Mouse (Mus musculus) liver, embryonic 15.5 days (tissue): Measurements from ENCODE around the gene Mapk8ip1. TPM values are rescaled to one million over a fixed set of nuclear protein-coding genes. Genes with fewer than 3 reads are reported as not detected.
A peak's percentile ranks its signal among the peaks of the same experiment; 100 is the strongest.

Experiments
- ATAC-seq: fragments of 200-750 bp; cut with Nextera tagmentation; 2 replicates; pipeline ENCODE4 v1.8.0; 2017; ENCODE audit warnings: moderate number of reproducible peaks, mild to moderate bottlenecking, moderate library complexity; ENCODE audit not compliant: insufficient read depth
- H3K27ac ChIP-seq: fragments of 300-500 bp; sonication (generic); replicated peaks from 2 replicates; pipeline ENCODE4 v1.5.1; 2015; ENCODE audit warnings: mild to moderate bottlenecking, inconsistent platforms
- H3K27me3 ChIP-seq: fragments of 300-500 bp; sonication (generic); 2 replicates; pipeline ENCODE4 v1.6.1; 2015; ENCODE audit warnings: mild to moderate bottlenecking, inconsistent platforms
- H3K36me3 ChIP-seq: fragments of 300-500 bp; sonication (generic); replicated peaks from 2 replicates; pipeline ENCODE4 v1.6.1; 2015; ENCODE audit warnings: moderate library complexity, mild to moderate bottlenecking, inconsistent platforms
- H3K4me1 ChIP-seq: fragments of 300-500 bp; sonication (generic); replicated peaks from 2 replicates; pipeline ENCODE4 v1.6.1; 2015; ENCODE audit warnings: inconsistent platforms
- H3K4me2 ChIP-seq: fragments of 300-500 bp; sonication (generic); 2 replicates; pipeline ENCODE4 v1.6.1; 2015; ENCODE audit warnings: moderate library complexity, mild to moderate bottlenecking, inconsistent platforms
- H3K4me3 ChIP-seq: fragments of 300-500 bp; sonication (generic); replicated peaks from 2 replicates; pipeline ENCODE4 v1.5.1; 2015; ENCODE audit warnings: mild to moderate bottlenecking, inconsistent platforms
- H3K9ac ChIP-seq: fragments of 300-500 bp; sonication (generic); 2 replicates; pipeline ENCODE4 v1.6.1; 2015; ENCODE audit warnings: moderate library complexity, mild to moderate bottlenecking, inconsistent platforms
- H3K9me3 ChIP-seq: fragments of 300-500 bp; sonication (generic); replicated peaks from 2 replicates; pipeline ENCODE4 v1.6.1; 2016; ENCODE audit warnings: inconsistent platforms
- WGBS: fragments of 180-500 bp; shearing (Covaris S2); methylation state at CpG from one replicate; pipeline ENCODE4 v1.1.7; 2015; ENCODE audit warnings: mixed read lengths; ENCODE audit not compliant: insufficient replicate concordance; 5-methylcytosine and 5-hydroxymethylcytosine counted together
- polyA plus RNA-seq: library from polyadenylated mRNA; unstranded; fragments of >200 nt; fragmentation: Nextera tagmentation; extraction: Ambion mirVana; gene quantifications from 2 replicates; pipeline ENCODE4 v1.2.1, GENCODE M21; 2015

Mapk8ip1 gene
- 1.8 and 1.9 TPM in 2 replicates for polyA plus RNA-seq

DNA sequence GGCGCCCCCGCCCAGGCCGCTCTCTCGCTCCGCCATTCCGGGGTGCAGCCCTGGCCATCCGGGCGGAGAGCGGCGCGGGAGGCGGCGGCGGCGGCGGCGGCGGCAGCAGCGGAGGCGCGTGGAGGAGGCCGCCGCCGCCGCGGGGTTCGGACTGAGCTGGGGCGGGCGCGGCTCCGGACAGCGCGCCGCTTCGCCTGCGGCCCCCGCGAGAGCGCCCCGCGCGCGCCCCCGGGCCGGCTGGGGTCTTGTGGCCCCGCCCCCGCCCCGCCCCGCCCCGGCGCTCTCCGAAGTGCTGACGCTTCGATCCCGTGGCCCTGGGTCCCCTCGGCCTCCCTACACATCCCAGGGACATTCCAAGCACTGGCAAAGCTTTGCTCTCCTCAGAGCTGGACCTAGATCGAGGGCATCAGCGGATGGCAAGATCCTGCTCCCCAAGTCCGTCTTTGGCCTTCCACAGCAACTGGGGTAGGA, at the start of gene Mapk8ip1:
Mapk8ip1 (minus strand) TSS at position 173 of the 471 bp plus-strand sequence.
- H3K4me1 ChIP-seq, result peaks cover 6% of the 10 kb centered on the region; the same call in 1 of the 2 replicates
- no peak within 1 kb of the TSS for H3K27ac ChIP-seq
- peak within 1 kb of the TSS; percentile 25; the same call in 1 of the 2 replicates for H3K9ac ChIP-seq
- peaks cover 38% of the 10 kb centered on the region for H3K27me3 ChIP-seq
- peaks cover 20% of the 10 kb centered on the region for H3K36me3 ChIP-seq
- no peaks in the 10 kb centered on the region for H3K9me3 ChIP-seq
- H3K4me3 ChIP-seq, result peak within 1 kb of the TSS; percentile 52
- ATAC-seq, result peak; percentile 23; the same call in 1 of the 2 replicates
- H3K4me2 ChIP-seq, result peak within 1 kb of the TSS; percentile 67
- 2% methylated on average over 58 of the region's 59 CpGs for WGBS

DNA sequence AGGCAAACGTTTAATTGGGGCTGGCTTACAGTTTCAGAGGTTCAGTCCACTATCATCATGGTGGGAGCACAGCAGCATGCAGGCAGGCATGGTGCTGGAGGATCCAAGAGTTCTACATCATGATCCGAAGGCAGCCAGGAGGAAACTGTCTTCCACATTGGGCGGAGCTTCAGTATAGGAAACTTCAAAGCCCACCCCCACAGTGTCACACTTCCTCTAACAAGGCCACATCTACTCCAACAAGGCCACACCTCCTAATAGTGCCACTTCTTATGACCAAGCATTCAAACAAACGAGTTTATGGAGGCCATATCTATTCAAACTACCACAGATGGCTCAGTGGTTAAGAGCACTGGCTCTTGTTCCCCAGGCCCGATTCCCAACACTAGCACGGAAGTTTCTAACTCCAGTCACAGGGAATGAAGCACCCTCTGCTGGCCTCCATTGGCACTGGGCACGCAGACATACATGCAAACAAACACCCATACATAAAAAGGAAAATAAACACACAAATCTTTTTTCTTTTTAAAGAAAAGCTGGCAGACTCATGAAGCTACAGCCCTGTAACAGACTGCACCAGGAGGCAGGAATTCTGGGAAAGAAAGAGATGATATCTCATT, 46.2 kb upstream of the Mapk8ip1 start:
- Histone ChIP-seq H3K9ac (no peak overlapping the region), H3K27ac (no peak overlapping the region), H3K4me3 (no peak overlapping the region), H3K4me1 (peaks cover 47% of the 10 kb centered on the region), H3K4me2 (no peak overlapping the region), H3K36me3 (0 out of 2 replicates have a peak, but pooled peaks cover 3% of the 10 kb centered on the region), H3K9me3 (no peaks in the 10 kb centered on the region), H3K27me3 (peaks cover 28% of the 10 kb centered on the region)
- 56% methylated on average over 7 of the region's 7 CpGs for WGBS
- no peak for ATAC-seq

DNA sequence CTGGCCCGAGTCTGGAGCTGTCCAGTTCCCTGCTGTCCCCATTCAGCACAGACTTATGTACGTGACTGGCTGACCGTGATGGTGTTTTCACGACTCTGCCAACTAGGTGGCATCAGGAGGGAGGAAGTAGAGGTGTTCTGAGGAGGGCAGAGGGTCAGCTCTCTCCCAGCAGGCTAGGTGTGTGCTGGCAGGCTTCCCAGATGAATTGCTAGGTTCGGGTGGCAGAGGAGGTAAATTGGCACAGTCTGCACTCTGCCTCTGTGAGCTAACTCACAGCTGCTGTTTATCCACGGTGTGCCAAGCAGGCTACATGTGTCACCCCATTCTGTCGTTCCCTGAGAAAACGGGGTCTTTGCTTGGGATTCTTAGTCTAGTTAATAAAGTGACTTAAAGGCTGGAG, 45.6 kb upstream of the Mapk8ip1 start:
- 73% methylated on average over 8 of the region's 8 CpGs for WGBS
- no peak overlapping the region for H3K9ac ChIP-seq
- no peaks in the 10 kb centered on the region for H3K9me3 ChIP-seq
- no peak overlapping the region for H3K27ac ChIP-seq
- H3K4me3 ChIP-seq, result no peak overlapping the region
- H3K4me1 ChIP-seq, result peaks cover 51% of the 10 kb centered on the region
- no peaks in the 10 kb centered on the region for H3K36me3 ChIP-seq
- no peak for ATAC-seq
- peaks cover 24% of the 10 kb centered on the region for H3K27me3 ChIP-seq
- H3K4me2 ChIP-seq, result no peak overlapping the region

GRCm38 (mm10) chr2:92445890-92446289, 44.8 kb upstream of the Mapk8ip1 start:
- Histone ChIP-seq H3K4me1 (peaks cover 45% of the 10 kb centered on the region), H3K9ac (no peak overlapping the region), H3K9me3 (no peaks in the 10 kb centered on the region), H3K36me3 (no peaks in the 10 kb centered on the region), H3K27me3 (peaks cover 24% of the 10 kb centered on the region), H3K27ac (no peak overlapping the region), H3K4me3 (no peak overlapping the region), H3K4me2 (no peak overlapping the region)
- ATAC-seq, result no peak
- 51% methylated on average over 9 of the region's 9 CpGs for WGBS

DNA sequence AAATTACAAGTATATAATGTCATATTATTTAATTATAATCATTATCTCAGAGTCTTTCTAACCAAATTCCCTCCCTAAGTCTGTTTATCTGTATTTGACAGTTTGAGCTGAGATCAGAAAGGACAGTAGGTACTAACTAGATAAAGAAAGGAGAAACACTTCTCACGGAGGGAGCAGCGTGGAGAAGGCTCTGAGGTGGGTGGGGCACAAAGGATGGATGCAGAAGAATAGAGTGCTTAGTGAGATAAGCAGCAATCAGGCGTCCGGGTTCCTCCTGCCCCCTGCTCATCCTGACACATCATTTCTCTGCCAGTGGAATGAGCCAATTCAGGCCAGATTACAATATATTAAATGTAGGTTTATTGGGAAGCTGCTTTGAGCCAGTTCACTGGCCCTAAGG, 43.3 kb upstream of the Mapk8ip1 start:
- Histone ChIP-seq H3K9me3 (no peaks in the 10 kb centered on the region), H3K4me1 (peaks cover 48% of the 10 kb centered on the region), H3K36me3 (no peaks in the 10 kb centered on the region), H3K27ac (no peak overlapping the region), H3K27me3 (peaks cover 13% of the 10 kb centered on the region), H3K4me3 (no peak overlapping the region), H3K4me2 (peak overlapping the region; percentile 27; the same call in 1 of the 2 replicates), H3K9ac (no peak overlapping the region)
- WGBS, result 12% methylated on average over 4 of the region's 4 CpGs
- peak; percentile 85 for ATAC-seq

- H3K27me3 ChIP-seq, result 0 out of 2 replicates have a peak, but pooled peaks cover 3% of the 10 kb centered on the region
- ATAC-seq, result no peak
- 61% methylated on average over 4 of the region's 4 CpGs for WGBS
- no peak overlapping the region for H3K4me2 ChIP-seq
- no peak overlapping the region for H3K9ac ChIP-seq
- H3K36me3 ChIP-seq, result no peaks in the 10 kb centered on the region
- H3K27ac ChIP-seq, result no peak overlapping the region
- no peaks in the 10 kb centered on the region for H3K9me3 ChIP-seq
- no peak overlapping the region for H3K4me3 ChIP-seq
- H3K4me1 ChIP-seq, result peaks cover 48% of the 10 kb centered on the region
These were observed 42.2 kb upstream of the Mapk8ip1 start for GRCm38 (mm10) chr2:92443313-92443712.

DNA sequence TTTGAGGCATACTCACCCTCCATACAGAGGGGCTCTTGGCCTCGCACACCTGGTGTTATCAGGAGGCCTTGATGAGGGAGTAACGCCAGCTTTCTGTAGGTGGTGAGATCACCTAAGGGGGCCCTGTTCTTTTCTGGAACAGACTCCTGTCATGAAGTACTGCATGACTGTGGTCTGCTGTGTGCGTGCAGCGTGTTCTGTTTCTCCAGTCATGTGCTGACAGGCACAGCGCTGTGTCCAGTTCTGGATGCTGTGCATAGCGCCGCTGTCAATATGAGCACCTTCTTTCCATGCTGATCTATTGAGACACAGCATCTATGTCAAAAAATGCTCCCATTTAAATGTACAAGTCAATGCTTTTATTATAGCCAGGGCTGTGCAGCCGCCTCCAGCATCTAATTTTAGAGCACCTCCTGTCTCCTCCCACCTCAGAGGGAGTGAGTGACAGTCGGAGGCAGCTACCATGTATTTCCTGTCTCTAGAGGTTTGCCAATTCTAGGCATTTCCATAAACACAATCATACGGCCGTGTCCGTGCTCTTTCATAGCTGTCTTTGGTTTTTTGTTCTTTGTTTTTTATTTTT, 41.4 kb upstream of the Mapk8ip1 start:
- H3K9ac ChIP-seq, result no peak overlapping the region
- peaks cover 53% of the 10 kb centered on the region for H3K4me1 ChIP-seq
- ATAC-seq, result no peak
- 60% methylated on average over 12 of the region's 12 CpGs for WGBS
- no peaks in the 10 kb centered on the region for H3K9me3 ChIP-seq
- no peaks in the 10 kb centered on the region for H3K36me3 ChIP-seq
- 0 out of 2 replicates have a peak, but pooled peaks cover 3% of the 10 kb centered on the region for H3K27me3 ChIP-seq
- H3K4me2 ChIP-seq, result no peak overlapping the region
- H3K4me3 ChIP-seq, result no peak overlapping the region
- H3K27ac ChIP-seq, result no peak overlapping the region

DNA sequence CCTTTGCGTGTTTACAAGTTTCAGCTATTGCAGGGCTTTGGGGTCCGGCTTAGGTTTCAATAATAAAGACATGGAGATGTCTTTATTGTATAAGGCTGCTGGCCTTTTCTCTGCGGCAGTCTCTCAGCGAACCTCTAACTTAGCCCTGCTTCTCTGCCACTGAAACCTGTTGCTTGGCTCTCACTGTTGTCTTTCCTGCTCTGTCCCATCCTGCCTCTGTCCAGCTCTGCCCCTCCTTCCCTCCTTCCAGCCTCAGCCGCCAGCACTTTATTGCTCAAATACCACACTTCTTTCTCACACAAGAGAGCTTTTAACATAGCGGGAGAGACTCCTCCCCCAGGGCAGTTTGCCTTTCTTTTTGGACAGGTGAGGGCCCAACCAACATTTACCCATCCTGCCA, 39.4 kb upstream of the Mapk8ip1 start:
- Histone ChIP-seq H3K4me1 (peaks cover 47% of the 10 kb centered on the region), H3K36me3 (no peaks in the 10 kb centered on the region)

GRCm38 (mm10) chr2:92438567-92438966, 37.5 kb upstream of the Mapk8ip1 start:
- Histone ChIP-seq H3K9me3 (no peaks in the 10 kb centered on the region), H3K27me3 (no peaks in the 10 kb centered on the region), H3K4me1 (peaks cover 45% of the 10 kb centered on the region), H3K4me2 (no peak overlapping the region), H3K27ac (no peak overlapping the region), H3K4me3 (no peak overlapping the region), H3K9ac (no peak overlapping the region), H3K36me3 (no peaks in the 10 kb centered on the region)
- WGBS, result 44% methylated on average over 3 of the region's 3 CpGs
- no peak for ATAC-seq

More for the DNA sequence above, 39.4 kb upstream of the Mapk8ip1 start:
- ATAC-seq, result no peak
- Histone ChIP-seq H3K4me3 (no peak overlapping the region), H3K4me2 (no peak overlapping the region), H3K27me3 (no peaks in the 10 kb centered on the region), H3K9me3 (no peaks in the 10 kb centered on the region), H3K9ac (no peak overlapping the region), H3K27ac (no peak overlapping the region)
- WGBS, result 67% methylated on average over 6 of the region's 6 CpGs

DNA sequence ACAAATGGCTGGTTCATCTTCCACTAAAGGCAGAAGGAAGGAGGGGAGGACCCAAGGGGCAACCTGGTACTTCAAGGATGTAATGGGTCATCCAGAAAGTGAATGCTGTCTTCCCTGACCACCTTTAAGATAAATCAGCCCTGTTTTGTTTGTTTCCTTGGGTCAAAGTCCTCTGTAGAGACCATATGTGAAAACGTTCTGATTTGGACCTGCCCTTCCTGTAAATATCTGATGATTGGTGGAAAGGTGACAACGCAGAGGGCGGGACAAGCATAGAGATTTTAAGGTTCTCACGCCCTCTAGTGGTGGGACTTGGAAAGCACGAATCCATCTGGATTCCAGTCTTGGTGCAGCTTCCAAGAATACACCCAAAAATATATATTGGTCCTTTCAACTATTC, 36.8 kb upstream of the Mapk8ip1 start:
- Histone ChIP-seq H3K27me3 (no peaks in the 10 kb centered on the region), H3K4me1 (peaks cover 46% of the 10 kb centered on the region), H3K9me3 (no peaks in the 10 kb centered on the region), H3K27ac (no peak overlapping the region; the same call in 1 of the 2 replicates), H3K36me3 (no peaks in the 10 kb centered on the region), H3K9ac (no peak overlapping the region), H3K4me3 (no peak overlapping the region), H3K4me2 (peak overlapping the region; percentile 49)
- no peak for ATAC-seq
- WGBS, result 0% methylated on average over 5 of the region's 5 CpGs

DNA sequence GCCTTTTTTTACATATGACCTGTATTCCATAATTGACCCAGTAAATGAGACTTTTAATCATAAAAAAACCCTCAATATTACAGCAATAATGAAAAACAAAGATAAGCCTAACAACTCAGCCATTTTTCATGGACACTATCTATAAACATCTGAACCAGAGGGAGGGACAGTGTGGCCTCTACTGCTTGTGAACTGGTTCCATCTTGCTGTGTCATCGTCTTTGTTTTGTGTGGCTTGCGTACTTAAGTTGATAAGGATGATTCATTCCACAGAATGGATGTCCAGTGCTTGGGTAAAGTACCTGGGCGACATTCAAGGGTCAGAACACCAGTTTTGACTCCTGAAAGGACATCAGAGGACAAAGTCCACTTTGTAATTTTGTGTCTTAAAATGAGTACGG, 36.3 kb upstream of the Mapk8ip1 start:
- no peak for ATAC-seq
- H3K36me3 ChIP-seq, result no peaks in the 10 kb centered on the region
- H3K9ac ChIP-seq, result no peak overlapping the region
- H3K9me3 ChIP-seq, result no peaks in the 10 kb centered on the region
- peak overlapping the region; percentile 49 for H3K4me2 ChIP-seq
- no peak overlapping the region for H3K4me3 ChIP-seq
- no peak overlapping the region; the same call in 1 of the 2 replicates for H3K27ac ChIP-seq
- 34% methylated on average over 4 of the region's 4 CpGs for WGBS
- peaks cover 47% of the 10 kb centered on the region for H3K4me1 ChIP-seq
- H3K27me3 ChIP-seq, result no peaks in the 10 kb centered on the region
